Mouse (Mus musculus): ENCODE data around the gene Fam161b.
"Not testable (repeated sequence)": the region's sequence is repeated elsewhere in the genome, so short reads cannot be mapped to it uniquely, and the experiment has no call there.

The Fam161b gene

GRCm38 (mm10) chr12:84373831-84374481 is 12.3 kb upstream of the Fam161b start:
- DNase-seq, result no peak

GRCm38 (mm10) chr12:84371647-84372046 is 10.0 kb upstream of the Fam161b start:
- DNase-seq, result no peak

GRCm38 (mm10) chr12:84366971-84367370 is 5.3 kb upstream of the Fam161b start:
- no peak for DNase-seq

DNA sequence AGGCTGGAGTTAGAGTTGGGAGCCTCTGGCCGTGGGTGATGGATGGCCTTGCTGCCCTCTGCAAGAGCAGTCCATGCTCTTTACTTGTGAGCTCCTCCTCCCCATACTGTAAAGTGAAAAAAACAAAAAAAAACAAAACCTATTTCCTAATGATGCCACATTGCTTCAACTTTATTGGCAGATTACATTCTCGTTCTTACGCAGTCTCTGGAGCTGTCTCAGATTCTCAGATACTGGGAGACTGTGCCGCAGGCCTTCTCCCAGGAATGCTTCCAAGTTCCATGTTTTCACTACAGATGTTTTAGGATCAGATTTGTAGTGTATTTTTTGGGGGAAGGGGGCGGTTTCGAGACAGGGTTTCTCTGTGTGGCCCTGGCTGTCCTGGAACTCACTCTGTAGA is 3.5 kb upstream of the Fam161b start:
- no peak for DNase-seq

DNA sequence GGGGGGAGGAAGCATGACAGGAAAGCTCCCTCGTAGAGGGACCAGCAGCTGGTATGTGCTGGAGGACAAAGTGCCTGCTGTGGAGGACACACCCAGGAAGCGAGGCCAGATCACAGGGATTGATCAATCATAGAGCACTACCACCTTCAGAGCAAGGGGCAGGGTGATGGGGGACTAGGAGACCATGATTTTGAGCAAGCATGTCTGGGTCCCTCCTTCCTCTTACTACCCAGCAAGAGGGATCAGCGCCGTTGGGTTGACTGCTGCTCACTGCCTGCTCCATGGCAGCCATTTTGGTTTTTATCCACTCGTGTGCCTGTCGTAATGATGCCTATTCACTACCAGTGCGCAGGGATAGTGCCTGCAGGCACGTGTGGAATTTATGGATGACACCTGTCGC is 2.7 kb upstream of the Fam161b start:
- DNase-seq, result no peak

GRCm38 (mm10) chr12:84362872-84363271 is 1.2 kb upstream of the Fam161b start:
- no peak for DNase-seq

DNA sequence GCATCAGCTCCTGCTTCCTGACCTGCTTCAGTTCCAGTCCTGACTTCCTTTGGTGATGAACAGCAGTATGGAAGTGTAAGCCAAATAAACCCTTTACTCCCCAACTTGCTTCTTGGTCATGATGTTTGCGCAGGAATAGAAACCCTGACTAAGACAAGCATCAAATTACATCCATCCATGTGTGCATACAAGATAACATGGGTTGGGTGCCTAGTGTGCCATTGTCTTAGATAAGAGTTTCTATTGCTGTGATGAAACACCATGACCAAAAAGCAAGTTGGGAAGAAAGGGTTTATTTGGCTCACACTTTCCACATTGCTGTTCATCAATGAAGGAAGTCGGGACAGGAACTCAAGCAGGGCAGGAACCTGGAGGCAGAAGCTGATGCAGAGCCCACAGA is 2.9 kb downstream of the Fam161b start:
- not testable (repeated sequence) for DNase-seq

- no peak for DNase-seq
Measured at GRCm38 (mm10) chr12:84347192-84347591, 14.4 kb downstream of the Fam161b start.

- no peak for DNase-seq
Measured at GRCm38 (mm10) chr12:84336963-84337625, 24.5 kb downstream of the Fam161b start.

- no peak for DNase-seq
Measured at GRCm38 (mm10) chr12:84327111-84327512, 34.5 kb downstream of the Fam161b start.

DNA sequence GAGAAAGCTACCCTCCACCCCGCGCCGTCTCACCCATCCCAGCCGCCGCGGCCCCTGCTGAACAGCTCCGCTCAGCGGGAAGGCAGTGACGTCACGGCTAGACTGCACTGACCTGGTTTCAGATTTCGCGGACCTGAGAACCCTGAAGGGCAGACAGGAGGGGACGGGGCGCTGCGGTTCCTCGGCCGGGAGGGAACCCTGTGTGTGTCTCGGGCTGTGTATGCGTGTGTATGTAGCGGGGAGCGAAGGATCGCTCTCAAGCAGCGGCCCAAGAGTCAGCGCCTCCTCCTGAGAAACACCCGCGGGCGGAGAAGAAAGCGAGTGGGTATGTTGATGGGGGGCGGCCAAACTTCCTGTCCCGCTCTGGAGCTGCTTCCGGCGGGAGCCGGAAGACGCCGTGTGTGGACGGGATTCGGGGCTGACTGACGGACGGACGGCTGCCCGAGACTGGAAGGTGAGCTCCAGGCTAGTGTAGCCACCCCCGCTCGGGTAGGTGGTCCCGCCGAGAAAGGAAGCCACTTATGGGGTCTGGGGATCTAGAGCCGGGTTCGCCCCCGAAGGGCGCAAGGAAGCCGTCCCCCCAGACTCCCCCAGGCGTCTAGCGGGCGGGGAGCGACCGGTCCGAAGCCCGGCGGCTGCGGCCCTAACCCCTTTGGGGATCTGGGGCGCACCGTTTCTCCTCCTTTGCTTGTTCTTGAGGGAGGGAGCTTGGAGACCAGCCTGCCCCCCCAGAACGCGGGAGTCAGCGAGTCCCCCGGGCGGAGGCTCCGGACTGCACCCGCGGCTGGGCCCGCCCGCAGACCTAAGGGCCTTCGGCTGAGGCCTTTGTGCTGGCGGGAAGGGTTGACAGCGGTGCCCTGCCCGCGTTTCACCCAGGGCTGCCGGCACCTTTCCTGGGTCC is 44.7 kb downstream of the Fam161b start, which contains the start of gene Zfp410:
TSS of gene Zfp410 (plus strand) at position 132 of the 901 bp plus-strand sequence.
- DNase-seq, result peak; percentile 90

- no peak for DNase-seq
Measured at GRCm38 (mm10) chr12:84316006-84316405, 45.6 kb downstream of the Fam161b start.

GRCm38 (mm10) chr12:84311306-84311705 is 50.3 kb downstream of the Fam161b start:
- DNase-seq, result no peak

- no peak for DNase-seq
Measured at GRCm38 (mm10) chr12:84304554-84304953, 57.1 kb downstream of the Fam161b start.

DNA sequence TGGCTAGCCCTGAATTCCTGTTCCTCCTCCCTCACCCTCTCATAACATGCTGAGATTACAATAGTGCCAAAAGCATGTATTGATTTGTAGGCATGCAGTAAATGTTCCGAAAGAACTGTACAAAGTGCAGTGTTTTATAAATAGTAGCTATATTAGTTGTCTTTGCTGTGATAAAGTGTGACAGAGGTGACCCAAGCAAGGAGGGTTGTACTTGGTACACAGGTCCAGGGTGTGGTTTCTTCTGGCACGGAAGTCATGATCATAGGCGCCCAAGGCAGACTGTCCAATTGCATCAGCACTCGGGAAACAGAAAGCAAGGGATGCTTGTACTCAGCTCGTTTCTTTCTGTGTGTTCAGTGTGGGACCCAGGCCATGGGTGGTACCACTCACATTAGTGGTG is 57.5 kb downstream of the Fam161b start:
- no peak for DNase-seq

DNA sequence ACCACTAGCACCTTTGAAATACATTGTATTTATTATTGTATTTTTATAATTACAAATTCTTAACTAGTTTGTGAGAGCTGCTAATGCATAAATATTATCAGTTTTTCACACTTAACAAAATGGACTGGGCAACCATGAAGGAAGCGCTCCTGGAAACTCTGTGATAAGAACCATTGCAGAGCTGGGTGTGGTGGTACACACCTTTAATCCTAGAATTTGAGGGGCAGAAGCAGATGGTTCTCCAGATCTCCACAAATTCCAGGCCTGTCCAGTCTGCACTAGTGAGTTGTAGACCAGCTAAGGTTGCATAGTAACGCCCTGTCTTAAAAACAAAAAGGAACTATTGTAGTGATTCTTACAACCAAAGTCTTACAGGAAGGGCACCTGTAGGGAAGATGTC is 62.4 kb downstream of the Fam161b start:
- DNase-seq, result no peak

- DNase-seq, result no peak
Measured at GRCm38 (mm10) chr12:84297851-84298250, 63.8 kb downstream of the Fam161b start.
